Mouse (Mus musculus): Measurements from ENCODE around the gene Sec24d.

- no peak for TF ChIP-seq POLR2A (IDR thresholded peaks at IDR 0.05; ENCODE audit: borderline replicate concordance, control insufficient read depth, low read depth, low read length)
- TF ChIP-seq CTCF (IDR thresholded peaks at IDR 0.05; ENCODE audit: control insufficient read depth, insufficient read depth, low read length): no peak
Observed at GRCm38 (mm10) chr3:123335480-123335879, 68.2 kb downstream of the Sec24d start.

Data from bone marrow, adult 2 months (tissue).